Mouse (Mus musculus) stomach, embryonic 14.5 days (tissue): ENCODE data around the gene Zfp951. TPM values are rescaled to one million over a fixed set of nuclear protein-coding genes. Genes with fewer than 3 reads are reported as not detected.
"Not testable (repeated sequence)": the region's sequence is repeated elsewhere in the genome, so short reads cannot be mapped to it uniquely, and the experiment has no call there.

Experiments used
- ATAC-seq: fragments of 200-750 bp; cut with Nextera tagmentation; 2 replicates; pipeline ENCODE4 v1.8.0; 2017; ENCODE audit warnings: low read depth, moderate TSS enrichment; ENCODE audit not compliant: insufficient number of reproducible peaks, insufficient read depth, low FRiP score
- H3K27ac ChIP-seq: fragments of 300-500 bp; sonication (generic); 2 replicates; pipeline ENCODE4 v1.5.1; 2014; ENCODE audit warnings: mild to moderate bottlenecking, low read length, moderate library complexity, mixed read lengths
- H3K27me3 ChIP-seq: fragments of 300-500 bp; sonication (generic); 2 replicates; pipeline ENCODE4 v1.6.1; 2014; ENCODE audit warnings: low read length, control low read depth, mixed read lengths; ENCODE audit not compliant: control insufficient read depth, insufficient read depth
- H3K36me3 ChIP-seq: fragments of 300-500 bp; sonication (generic); 2 replicates; pipeline ENCODE4 v1.6.1; 2014; ENCODE audit warnings: mild to moderate bottlenecking, control low read depth, low read length, moderate library complexity, mixed read lengths; ENCODE audit not compliant: control insufficient read depth, insufficient read depth
- H3K4me1 ChIP-seq: fragments of 300-500 bp; sonication (generic); 2 replicates; pipeline ENCODE4 v1.6.1; 2014; ENCODE audit warnings: low read length, control low read depth, mixed read lengths; ENCODE audit not compliant: control insufficient read depth, insufficient read depth
- H3K4me2 ChIP-seq: fragments of 300-500 bp; sonication (generic); replicated peaks from 2 replicates; pipeline ENCODE4 v1.6.1; 2014; ENCODE audit warnings: low read depth, low read length, control low read depth
- H3K4me3 ChIP-seq: fragments of 300-500 bp; sonication (generic); 2 replicates; pipeline ENCODE4 v1.5.1; 2014; ENCODE audit warnings: low read depth, low read length, control low read depth
- H3K9ac ChIP-seq: fragments of 300-500 bp; sonication (generic); replicated peaks from 2 replicates; pipeline ENCODE4 v1.6.1; 2014; ENCODE audit warnings: low read depth, mild to moderate bottlenecking, control low read depth, low read length, moderate library complexity, mixed read lengths
- H3K9me3 ChIP-seq: fragments of 300-500 bp; sonication (generic); 2 replicates; pipeline ENCODE4 v1.6.1; 2016; ENCODE audit warnings: low read depth, low read length, control low read depth; ENCODE audit not compliant: control insufficient read depth
- WGBS: fragments of 180-500 bp; shearing (Covaris S2); extraction: QIAGEN DNeasy Blood & Tissue Kit; methylation state at CpG from one replicate; pipeline ENCODE4 v1.1.7; 2014; 5-methylcytosine and 5-hydroxymethylcytosine counted together
- polyA plus RNA-seq: library from polyadenylated mRNA; unstranded; fragments of >200 nt; fragmentation: Nextera tagmentation; extraction: Ambion mirVana; gene quantifications from 2 replicates; pipeline ENCODE4 v1.2.1, GENCODE M21; 2014

The Zfp951 gene
- 3.7 and 4.4 TPM in 2 replicates for polyA plus RNA-seq

GRCm38 (mm10) chr5:104859962-104860525 is at the start of gene Zfp951:
Zfp951 (minus strand) TSS chr5:104860070.
- H3K4me3 ChIP-seq, result peak within 1 kb of the TSS; percentile 17
- not testable (repeated sequence) for H3K27ac ChIP-seq, H3K27me3 ChIP-seq, H3K9ac ChIP-seq, H3K36me3 ChIP-seq, H3K4me2 ChIP-seq, H3K9me3 ChIP-seq, H3K4me1 ChIP-seq
- peak; percentile 95 for ATAC-seq
- WGBS, result 39% methylated on average over 11 of the region's 12 CpGs

- not testable (repeated sequence) for H3K9ac ChIP-seq, H3K4me3 ChIP-seq, H3K4me2 ChIP-seq, H3K4me1 ChIP-seq, H3K27me3 ChIP-seq, H3K27ac ChIP-seq, H3K36me3 ChIP-seq, ATAC-seq, H3K9me3 ChIP-seq
- WGBS, result 91% methylated on average over 5 of the region's 5 CpGs
Measured at GRCm38 (mm10) chr5:104906556-104906955, 46.7 kb upstream of the Zfp951 start.

- H3K27ac ChIP-seq, H3K36me3 ChIP-seq, H3K4me1 ChIP-seq, H3K9me3 ChIP-seq, H3K27me3 ChIP-seq, H3K9ac ChIP-seq, H3K4me2 ChIP-seq: not testable (repeated sequence)
- H3K4me3 ChIP-seq, result peak overlapping the region; percentile 17
- 47% methylated on average over 10 of the region's 15 CpGs for WGBS
- ATAC-seq, result peak; percentile 85
Measured at GRCm38 (mm10) chr5:104859045-104859961, 567 bp downstream of the Zfp951 start.

DNA sequence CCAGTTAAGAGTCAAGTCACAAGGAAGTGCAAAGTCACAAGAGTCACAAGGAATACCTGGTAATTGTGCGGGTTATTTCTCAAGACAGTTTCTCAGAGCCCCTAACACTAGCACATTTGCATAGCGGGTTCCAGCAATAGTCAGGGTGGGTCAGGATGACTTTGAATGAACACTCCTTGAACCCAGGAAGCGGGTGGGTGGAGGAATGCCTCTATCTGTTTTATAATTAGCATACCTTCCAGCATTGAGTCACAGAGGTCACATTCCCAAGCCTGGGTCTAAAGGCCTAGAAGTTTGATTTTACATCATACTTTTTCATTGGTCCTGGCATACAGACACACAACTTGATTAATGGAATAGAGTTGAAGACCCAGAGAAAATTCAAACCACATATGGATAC is 5.3 kb downstream of the Zfp951 start:
- not testable (repeated sequence) for H3K27ac ChIP-seq, ATAC-seq, H3K9me3 ChIP-seq, H3K4me2 ChIP-seq, H3K27me3 ChIP-seq, H3K9ac ChIP-seq, H3K4me3 ChIP-seq, H3K4me1 ChIP-seq, H3K36me3 ChIP-seq
- 87% methylated on average over 3 of the region's 3 CpGs for WGBS

GRCm38 (mm10) chr5:104833330-104833729 is 26.5 kb downstream of the Zfp951 start:
- Histone ChIP-seq H3K4me2 (no peak overlapping the region), H3K9ac (no peak overlapping the region), H3K27ac (no peak overlapping the region), H3K27me3 (no peaks in the 10 kb centered on the region), H3K36me3 (no peaks in the 10 kb centered on the region), H3K9me3 (peaks cover 9% of the 10 kb centered on the region; the same call in 1 of the 2 replicates), H3K4me3 (no peak overlapping the region), H3K4me1 (no peaks in the 10 kb centered on the region)
- no peak for ATAC-seq

GRCm38 (mm10) chr5:104829611-104830010 is 30.3 kb downstream of the Zfp951 start:
- Histone ChIP-seq H3K4me1 (no peaks in the 10 kb centered on the region), H3K27me3 (no peaks in the 10 kb centered on the region), H3K4me2 (no peak overlapping the region), H3K36me3 (no peaks in the 10 kb centered on the region), H3K9me3 (peaks cover 15% of the 10 kb centered on the region), H3K27ac (no peak overlapping the region), H3K9ac (no peak overlapping the region), H3K4me3 (no peak overlapping the region)
- no peak for ATAC-seq
- WGBS, result 61% methylated on average over 1 of the region's 1 CpGs

DNA sequence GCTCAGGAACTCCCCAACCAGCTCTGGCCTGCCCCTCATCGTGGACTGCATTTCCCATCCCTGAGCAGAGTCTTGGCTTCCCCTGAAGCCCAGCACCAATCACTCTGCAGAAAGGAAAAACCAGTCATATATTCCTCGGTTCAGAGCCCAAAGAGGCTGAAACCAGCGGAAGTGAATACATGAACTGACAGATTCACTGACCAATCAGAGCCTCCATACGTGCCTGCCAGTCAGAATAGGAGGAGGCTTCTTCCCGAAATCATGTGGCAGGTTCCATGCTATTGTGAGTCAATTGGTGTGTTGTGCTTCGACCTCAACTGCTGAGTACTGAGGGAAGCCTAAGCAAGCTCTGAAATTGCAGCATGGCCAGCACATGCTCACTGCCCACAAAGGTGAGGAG is 89.7 kb downstream of the Zfp951 start:
- ATAC-seq, H3K4me3 ChIP-seq, H3K9ac ChIP-seq, H3K4me2 ChIP-seq, H3K27ac ChIP-seq, H3K27me3 ChIP-seq, H3K36me3 ChIP-seq, H3K9me3 ChIP-seq, H3K4me1 ChIP-seq: not testable (repeated sequence)
- 79% methylated on average over 6 of the region's 6 CpGs for WGBS
